Mouse (Mus musculus) thymus, postnatal 14 days (tissue): ENCODE results near the gene Ing5.
"Not testable (repeated sequence)": the region's sequence is repeated elsewhere in the genome, so short reads cannot be mapped to it uniquely, and the experiment has no call there.

Experiments used
- DNase-seq: peaks from one replicate; pipeline ENCODE4 v3.0.0; 2021

The Ing5 gene

GRCm38 (mm10) chr1:93803556-93804507 lies at the start of gene Ing5:
Gene Ing5, plus strand, starts transcription at chr1:93803965.
- DNase-seq, result peak; percentile 100

DNA sequence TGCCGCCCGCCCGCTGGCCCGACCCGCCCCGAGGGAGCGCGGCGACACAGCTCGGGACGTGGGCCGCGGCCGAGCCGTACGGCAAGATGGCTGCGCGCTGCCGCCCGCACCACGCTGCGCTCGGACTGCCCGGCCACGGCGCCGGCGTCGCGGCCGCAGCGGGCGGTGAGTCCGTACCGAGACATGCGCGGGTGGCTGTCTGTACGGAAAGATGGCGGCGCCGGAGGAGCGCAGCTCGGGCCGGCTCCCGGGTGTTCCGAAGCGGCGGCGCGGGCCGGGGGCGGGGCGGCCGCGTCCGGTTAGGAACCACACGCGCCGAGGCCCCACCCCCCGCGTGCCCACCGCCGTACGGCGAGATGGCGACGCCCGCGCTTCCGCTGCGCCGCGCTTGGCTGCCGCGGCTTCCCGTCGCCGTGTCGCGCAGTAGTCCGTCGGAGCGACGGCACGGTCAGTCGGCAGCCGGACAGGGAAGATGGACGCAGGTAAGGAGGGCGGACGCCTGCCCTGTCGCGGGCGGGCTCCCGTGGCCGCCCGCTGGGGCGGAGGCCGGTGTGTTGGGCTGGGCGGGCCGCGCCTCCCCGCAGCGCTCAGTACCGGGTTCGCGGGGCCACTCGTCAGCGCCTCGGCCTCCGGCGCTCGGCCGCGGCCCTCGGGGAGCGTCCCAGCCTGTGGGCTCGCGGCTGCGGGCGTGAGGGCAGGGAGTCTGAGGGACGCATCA lies 49.0 kb upstream of the Ing5 start, which contains the start of gene Thap4:
TSS of gene Thap4 (minus strand) at position 292 of the 718 bp plus-strand sequence.
- peak; percentile 92 for DNase-seq

DNA sequence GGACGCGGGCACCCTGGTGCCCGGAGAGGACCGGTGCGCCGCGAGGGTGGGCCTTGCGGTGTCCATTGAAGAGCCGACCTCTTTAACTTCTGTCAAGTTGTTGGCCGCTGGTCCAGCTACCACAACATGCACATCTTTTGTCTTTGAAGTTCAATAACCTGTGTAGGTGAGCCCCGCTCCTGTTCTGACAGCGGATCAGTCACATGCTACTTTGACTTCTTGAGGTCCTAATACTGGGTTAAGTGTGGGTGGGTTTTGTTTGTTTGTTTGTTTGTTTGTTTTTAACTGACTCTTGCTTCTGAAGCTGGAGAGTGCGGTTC lies 48.5 kb upstream of the Ing5 start:
- DNase-seq, result no peak

DNA sequence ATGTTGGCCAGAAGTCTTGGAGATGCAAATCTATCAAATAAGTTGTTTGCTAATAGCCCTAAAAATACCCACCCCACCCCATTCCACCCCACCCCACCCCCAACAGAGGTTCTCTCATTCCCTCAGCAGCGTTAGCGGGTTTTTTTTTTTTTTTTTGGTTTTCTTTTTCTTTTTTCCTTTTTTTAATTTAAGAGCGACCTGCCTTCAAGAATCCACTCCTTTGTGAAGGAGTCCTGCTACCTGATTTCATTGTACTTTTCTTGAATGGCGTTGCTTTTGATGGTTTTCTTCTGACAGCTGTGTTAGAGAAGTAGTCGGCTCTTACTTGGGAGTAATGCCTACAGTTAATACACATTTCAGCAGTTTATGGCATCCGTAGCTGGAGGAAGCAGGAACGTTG lies 48.1 kb upstream of the Ing5 start:
- no peak for DNase-seq

DNA sequence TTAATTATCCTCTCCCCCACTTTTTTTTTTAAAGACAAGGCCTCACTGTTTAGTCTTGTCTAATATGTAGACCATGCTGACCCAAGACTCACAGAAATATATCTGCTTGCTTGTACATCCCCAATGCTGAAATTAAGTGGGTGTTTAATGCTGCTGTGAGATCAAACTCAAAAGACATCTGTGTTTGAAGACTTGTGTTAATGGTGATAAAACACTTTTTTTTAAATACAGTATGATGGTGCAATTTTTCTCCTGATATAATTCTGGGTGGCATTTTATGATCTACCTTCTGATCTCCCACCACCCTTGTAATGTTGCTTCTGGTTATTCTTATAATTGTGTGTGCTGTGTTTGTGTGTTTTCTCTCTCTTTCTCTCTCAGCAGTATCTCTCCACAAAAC lies 47.6 kb upstream of the Ing5 start:
- no peak for DNase-seq

GRCm38 (mm10) chr1:93760076-93760475 lies 43.7 kb upstream of the Ing5 start:
- DNase-seq, result no peak

GRCm38 (mm10) chr1:93763531-93763930 lies 40.2 kb upstream of the Ing5 start:
- DNase-seq, result not testable (repeated sequence)

DNA sequence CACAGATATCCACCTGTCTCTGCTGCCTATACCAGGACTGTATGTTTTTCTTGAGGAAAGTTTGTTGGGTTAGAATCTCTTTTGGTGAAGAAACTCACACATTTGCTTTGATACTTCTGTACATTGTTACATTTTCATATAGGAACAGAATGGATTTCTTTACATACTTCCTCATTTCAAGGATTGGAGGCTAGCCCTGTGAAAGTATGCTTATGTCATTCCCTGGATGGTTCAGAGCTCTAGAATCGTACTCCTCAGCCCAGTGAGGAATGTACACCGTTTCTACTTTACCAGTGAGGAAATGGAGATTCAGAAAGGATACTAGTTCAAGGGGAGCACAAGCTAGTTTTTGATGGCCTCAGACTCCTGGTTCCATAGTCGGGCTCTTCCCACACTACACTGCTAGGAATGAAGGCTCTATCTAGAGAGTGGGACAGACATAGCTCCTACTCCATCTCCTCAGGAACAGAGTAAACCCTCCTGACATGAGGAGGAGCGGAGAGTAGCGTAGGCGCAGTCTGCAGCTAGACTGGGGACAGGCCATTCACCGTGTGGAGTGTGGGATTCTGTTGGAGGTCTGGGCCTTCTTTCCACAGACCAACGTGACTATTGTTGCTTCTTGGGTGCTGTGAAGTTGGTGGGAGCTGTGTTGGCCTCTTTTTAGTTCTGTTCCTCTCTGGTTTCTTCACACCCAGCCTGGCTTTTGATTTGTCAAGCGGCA lies 38.7 kb upstream of the Ing5 start:
- DNase-seq, result no peak

DNA sequence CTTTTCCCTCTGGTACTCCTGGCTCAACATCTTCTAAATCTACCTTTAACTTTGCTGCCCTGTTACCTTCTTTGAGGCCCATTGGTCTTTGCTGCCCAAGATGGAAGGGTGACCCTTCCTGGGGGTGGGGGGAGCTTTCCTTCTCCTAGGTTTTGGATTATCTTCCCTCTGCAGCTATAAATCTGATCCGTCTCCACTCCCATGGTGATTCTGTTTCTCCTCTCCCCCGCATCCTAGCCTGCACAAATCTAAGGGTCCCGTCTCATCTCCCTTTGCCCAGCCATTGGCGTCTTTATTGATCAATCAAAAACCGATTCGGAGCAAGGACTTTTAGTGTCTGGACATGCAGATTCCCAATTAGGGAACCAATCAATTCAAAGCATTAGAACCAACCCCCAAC lies 36.2 kb upstream of the Ing5 start:
- DNase-seq, result no peak

- DNase-seq, result no peak
Measured at GRCm38 (mm10) chr1:93769901-93770300, 33.9 kb upstream of the Ing5 start.

GRCm38 (mm10) chr1:93776686-93777085 lies 27.1 kb upstream of the Ing5 start:
- DNase-seq, result no peak

- DNase-seq, result no peak
Measured at GRCm38 (mm10) chr1:93786912-93787311, 16.9 kb upstream of the Ing5 start.

DNA sequence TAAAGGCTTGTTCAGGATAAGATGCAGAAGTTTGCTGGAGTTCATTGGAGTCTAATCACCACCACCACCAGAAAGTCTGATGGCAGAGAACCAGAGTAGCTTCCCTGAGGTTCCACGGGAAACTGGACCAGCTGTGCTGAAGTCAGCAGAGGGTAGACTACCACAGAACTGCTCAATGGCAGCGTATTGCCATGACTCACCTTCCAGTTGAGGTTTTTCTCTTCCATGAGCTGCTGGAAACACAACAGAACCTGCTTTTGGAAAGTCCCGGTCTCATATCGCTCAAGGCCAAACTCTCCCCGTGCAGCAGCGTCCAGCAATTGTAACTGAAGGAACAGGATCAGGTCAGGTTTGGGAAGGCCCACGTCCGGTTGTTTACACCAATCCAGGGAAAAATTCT lies 9.2 kb upstream of the Ing5 start:
- DNase-seq, result no peak

- DNase-seq, result no peak
Measured at GRCm38 (mm10) chr1:93795886-93796285, 7.9 kb upstream of the Ing5 start.

- DNase-seq, result no peak
Measured at GRCm38 (mm10) chr1:93800670-93801503, 2.9 kb upstream of the Ing5 start.

DNA sequence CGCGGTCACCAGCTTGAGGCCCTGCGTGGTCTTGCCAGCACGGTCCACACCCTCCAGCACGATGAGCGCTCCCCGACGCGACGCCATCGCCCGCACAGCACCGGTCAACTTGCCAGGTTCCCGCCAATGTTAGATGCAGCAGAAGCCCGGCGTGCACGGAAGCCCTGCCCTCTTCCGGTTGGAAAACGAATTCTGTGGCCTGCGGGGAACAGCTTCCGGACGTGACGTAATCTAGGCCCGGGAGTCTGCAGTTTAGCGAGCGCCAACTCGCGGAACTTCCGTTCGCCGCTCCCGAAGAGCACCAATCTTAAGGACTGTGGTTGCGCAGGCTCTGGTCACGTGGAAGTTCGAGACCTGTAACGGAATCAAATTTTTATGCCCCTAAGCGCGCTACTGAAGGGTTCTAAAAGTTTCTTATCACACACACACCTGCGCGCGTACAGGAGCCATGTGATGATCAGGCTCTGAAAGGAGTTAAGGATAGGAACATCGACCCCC lies 2.0 kb upstream of the Ing5 start, which contains the start of gene Dtymk:
TSS of gene Dtymk (minus strand) at position 194 of the 498 bp plus-strand sequence.
- DNase-seq, result peak; percentile 93

DNA sequence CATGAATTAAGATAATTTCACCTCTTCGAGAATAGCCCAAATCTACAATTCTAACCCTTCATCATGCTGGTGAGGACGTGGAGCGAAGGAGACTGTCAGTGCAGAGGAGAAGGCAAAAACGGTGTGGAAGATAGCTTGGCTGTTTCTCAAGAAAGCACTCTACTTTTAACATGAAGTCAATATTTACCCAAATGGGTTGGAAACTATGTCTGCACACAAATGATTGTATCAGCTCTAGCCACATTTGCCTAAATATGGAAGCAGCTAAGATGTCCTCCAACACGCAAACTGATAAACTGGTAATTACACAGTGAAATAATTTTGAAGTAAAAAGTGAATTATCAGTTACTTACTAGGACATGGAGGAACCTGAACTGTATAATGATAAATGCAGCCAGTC lies 994 bp upstream of the Ing5 start:
- DNase-seq, result no peak

DNA sequence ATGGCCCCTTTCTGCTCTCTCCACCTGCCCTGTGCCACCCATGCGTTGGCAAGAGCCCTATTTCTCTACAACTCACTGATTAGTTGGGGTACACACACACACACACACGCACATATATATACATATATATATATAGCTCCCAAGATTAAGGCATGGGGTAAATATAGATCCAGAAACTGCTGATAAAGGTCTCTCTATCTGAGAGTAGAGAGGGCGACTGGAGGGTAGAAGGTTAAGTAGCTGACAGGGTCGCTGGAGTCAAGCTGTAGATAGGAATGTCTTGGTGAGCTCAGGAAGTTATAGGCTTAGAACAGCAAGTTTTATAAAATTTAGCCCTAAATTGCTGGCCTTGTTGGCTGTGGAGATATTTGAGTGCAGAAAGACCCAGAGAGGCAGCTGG lies 1.1 kb downstream of the Ing5 start:
- no peak for DNase-seq

DNA sequence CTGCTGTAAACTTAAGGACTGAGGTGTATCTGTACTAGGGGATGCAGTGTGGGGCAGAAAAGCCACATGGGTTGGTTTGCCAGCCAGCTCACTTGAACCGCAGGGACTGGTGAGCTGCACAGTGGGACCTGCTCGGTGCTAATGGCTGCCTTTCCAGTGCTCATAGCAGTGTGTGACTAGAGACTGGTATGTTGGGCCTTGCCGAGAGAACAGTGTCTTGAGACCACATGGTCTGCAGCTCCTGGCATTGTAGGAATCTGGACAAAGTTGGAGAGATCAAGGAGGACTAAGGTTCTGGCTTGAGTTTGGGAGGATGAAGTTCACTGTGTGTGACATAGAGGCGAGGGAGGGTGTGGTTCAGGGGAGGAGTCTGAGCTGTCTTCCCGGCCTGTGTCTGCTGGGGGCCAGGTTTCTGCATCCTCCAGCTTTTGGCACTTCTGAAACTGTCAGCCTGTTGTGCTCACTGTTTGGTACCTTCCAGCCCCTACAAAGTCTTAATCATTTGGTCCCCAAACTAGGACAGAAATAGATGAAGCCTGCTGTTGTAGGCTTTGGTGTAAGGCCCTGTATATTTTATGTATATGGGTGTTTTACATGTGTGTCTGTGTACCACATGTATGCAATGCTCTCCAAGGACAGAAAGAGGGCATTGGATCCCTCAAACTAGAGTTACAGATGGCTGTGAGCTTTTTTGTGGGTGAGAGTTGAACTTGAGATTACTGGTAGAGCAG lies 1.6 kb downstream of the Ing5 start:
- DNase-seq, result no peak

DNA sequence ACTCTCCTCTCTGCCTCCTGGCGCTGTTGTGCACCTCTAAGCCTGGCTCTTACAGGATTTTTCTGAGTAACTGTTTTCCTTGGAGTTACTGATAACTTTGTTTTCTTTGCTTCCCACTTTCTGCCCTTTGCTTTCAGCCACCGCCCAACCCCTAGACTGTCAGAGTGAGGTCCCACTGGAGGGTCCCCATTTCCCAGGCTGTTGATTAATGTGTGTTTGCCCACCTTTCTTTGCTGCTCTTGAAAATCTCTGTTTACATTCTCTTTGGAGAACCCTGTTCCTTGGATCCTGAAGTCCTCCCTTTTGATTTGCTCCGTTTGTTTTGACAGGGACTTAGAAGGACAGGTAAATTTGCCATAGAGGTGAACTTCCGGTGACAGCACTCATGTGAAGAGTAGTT lies 5.1 kb downstream of the Ing5 start:
- no peak for DNase-seq

DNA sequence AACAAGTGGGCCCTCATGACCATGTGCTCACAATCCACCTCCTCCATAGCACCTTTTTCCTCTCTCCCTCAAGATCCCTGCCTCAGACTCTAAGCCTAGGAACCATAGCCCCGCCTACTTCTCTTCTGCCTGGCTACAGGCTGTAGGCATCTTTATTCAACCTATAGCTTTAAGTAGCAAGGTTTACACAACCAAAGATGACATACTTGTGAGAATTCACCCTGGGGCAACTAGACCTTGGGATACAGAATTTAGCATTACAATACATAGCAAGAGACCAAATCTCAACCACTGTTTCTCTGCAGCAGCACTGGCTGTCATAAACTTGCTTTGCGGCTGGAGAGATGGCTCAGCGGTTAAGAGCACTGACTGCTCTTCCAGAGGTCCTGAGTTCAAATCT lies 6.2 kb downstream of the Ing5 start:
- DNase-seq, result no peak
